Mouse (Mus musculus): ENCODE data around the gene Setd4. TPM values are rescaled to one million over a fixed set of nuclear protein-coding genes. Genes with fewer than 3 reads are reported as not detected.

Setd4 gene
- total and polyA plus RNA-seq, 3 experiments = 20.2 to 24.6 (median 23.0) TPM

DNA sequence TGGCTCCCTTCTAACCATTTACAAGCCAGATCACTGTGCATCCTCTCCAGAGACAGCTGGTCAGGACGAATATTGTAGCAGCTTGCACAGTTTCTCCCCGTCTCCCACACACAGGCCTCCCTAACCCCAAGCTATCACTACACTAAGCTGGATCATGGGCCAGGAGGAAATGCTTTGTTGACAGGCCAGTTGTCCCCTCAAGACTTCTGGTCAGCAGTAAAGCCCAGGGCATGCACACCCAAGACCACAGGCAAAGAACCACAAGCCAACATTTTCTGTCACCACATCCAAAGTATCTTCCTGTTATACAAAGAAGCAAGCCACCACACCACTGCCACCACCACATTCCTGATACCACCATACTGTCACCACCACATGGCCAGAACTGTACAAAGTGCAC is 55.8 kb downstream of the Setd4 start:
- in situ Hi-C loops (cut with MboI; ENCODE audit: low pct_ligation_motif_present, low pct_unique_long_range_greater_than_20kb, low sequenced_read_pairs) (no loop called here), dilution Hi-C loops (cut with MboI; ENCODE audit: extremely low pct_ligation_motif_present, extremely low pct_unique_long_range_greater_than_20kb, low sequenced_read_pairs) (no loop called here)
- Histone ChIP-seq H3K4me1 (ENCODE audit: control insufficient read depth in 1 of 2, insufficient read depth in 2 of 2) (peaks cover 11 to 22% of the 10 kb centered on the region in 2 experiments), H3K27me3 (replicated peaks) (no peaks in the 10 kb centered on the region), H3K9me3 (replicated peaks; ENCODE audit: low read length) (no peaks in the 10 kb centered on the region), H3K36me3 (replicated peaks in 1 of 2; ENCODE audit: control insufficient read depth in 1 of 2, insufficient read depth in 1 of 2, low read length in 1 of 2) (no peaks in the 10 kb centered on the region), H3K79me2 (replicated peaks; ENCODE audit: control insufficient read depth, extremely low read depth, insufficient read depth, poor library complexity, severe bottlenecking) (no peaks in the 10 kb centered on the region), H3K4me2 (ENCODE audit: insufficient read depth, low read depth, poor library complexity, severe bottlenecking) (no peak overlapping the region), H3K9ac (ENCODE audit: insufficient read depth, low read depth) (no peak overlapping the region), H3K27ac (ENCODE audit: insufficient read depth, low read depth) (no peak overlapping the region), H3K4me3 (replicated peaks in 1 of 3; ENCODE audit: low read depth in 2 of 3, low read length in 2 of 3, poor library complexity in 1 of 3) (no peak overlapping the region)
- TF ChIP-seq JUN (IDR thresholded peaks at IDR 0.05; ENCODE audit: insufficient read depth, low read depth, low read length) (no peak), TBP (conservative IDR thresholded peaks at IDR 0.05; ENCODE audit: low read depth, low read length) (no peak), PAX5 (IDR thresholded peaks at IDR 0.05; ENCODE audit: low read length) (no peak), CHD2 (IDR thresholded peaks at IDR 0.05; ENCODE audit: low read length) (no peak)
- no peak for DNase-seq (ENCODE audit: extremely low read depth)

DNA sequence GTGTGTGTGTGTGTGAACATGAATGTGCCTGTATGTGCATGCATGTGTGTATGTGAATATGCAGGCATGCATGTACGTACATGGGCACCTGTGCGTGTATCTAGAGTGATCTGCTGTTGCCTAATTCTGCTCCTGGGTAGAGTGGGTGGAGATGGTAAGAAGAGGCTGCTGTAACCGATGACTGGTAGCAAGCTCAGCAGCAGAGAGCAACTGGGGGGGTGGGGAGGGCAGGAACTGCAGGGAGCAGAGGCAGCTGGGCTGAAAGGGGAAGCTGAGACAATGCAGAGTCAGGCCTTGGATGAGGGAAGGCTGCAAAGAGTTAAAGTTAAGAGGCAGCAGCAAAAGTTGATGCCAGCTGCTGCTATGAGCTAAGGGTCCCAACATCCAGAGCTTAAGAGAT is 56.7 kb downstream of the Setd4 start:
- Histone ChIP-seq H3K9ac (ENCODE audit: insufficient read depth, low read depth) (no peak overlapping the region), H3K4me3 (replicated peaks in 1 of 3; ENCODE audit: low read depth in 2 of 3, low read length in 2 of 3, poor library complexity in 1 of 3) (no peak overlapping the region)
- DNase-seq (ENCODE audit: extremely low read depth) = peak; percentile 27

DNA sequence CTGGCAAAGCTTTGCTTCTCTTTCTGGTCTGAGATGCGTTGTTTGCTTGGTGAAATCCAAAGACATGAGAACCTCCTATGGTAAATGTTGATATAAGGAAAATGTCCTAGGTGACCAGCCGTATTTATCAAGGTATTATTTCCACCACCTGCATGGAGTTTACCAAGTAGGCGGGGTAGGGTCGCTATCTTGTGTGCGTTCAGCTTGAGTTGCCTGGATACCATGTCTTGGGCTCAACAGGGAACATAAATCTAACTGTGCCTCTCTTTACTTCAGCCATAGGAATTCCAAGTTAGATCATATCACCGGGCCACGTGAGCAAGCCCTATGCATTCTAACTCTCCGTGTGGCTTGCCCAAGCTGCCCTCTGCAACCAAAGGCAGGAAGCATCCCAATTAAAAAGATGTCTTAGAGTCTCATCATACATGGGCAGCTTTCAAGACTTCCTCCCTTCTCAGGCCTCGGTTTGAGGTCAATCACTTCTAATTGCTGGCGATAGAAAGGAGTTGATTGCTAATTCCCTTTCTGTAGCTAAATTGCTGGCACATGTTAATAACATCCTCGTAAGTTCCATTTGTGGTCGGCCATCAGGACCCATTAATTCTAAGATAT is 57.4 kb downstream of the Setd4 start:
- dilution Hi-C loops (cut with MboI; ENCODE audit: extremely low pct_ligation_motif_present, extremely low pct_unique_long_range_greater_than_20kb, low sequenced_read_pairs) = no loop called here
- Histone ChIP-seq H3K79me2 (replicated peaks; ENCODE audit: control insufficient read depth, extremely low read depth, insufficient read depth, poor library complexity, severe bottlenecking) (no peaks in the 10 kb centered on the region), H3K4me2 (ENCODE audit: insufficient read depth, low read depth, poor library complexity, severe bottlenecking) (no peak overlapping the region), H3K27me3 (replicated peaks) (no peaks in the 10 kb centered on the region), H3K9me3 (replicated peaks; ENCODE audit: low read length) (no peaks in the 10 kb centered on the region), H3K27ac (ENCODE audit: insufficient read depth, low read depth) (no peak overlapping the region), H3K36me3 (replicated peaks in 1 of 2; ENCODE audit: control insufficient read depth in 1 of 2, insufficient read depth in 1 of 2, low read length in 1 of 2) (no peaks in the 10 kb centered on the region), H3K4me1 (ENCODE audit: control insufficient read depth in 1 of 2, insufficient read depth in 2 of 2) (peaks cover 5 to 11% of the 10 kb centered on the region in 2 experiments; a peak in 3 of 4 replicates), H3K4me3 (replicated peaks in 1 of 3; ENCODE audit: low read depth in 2 of 3, low read length in 2 of 3, poor library complexity in 1 of 3) (no peak overlapping the region), H3K9ac (ENCODE audit: insufficient read depth, low read depth) (no peak overlapping the region)
- in situ Hi-C loops (cut with MboI; ENCODE audit: low pct_ligation_motif_present, low pct_unique_long_range_greater_than_20kb, low sequenced_read_pairs) = no loop called here
- TF ChIP-seq CHD2 (IDR thresholded peaks at IDR 0.05; ENCODE audit: low read length) (no peak), TCF12 (IDR thresholded peaks at IDR 0.05; ENCODE audit: low read depth, low read length) (no peak), ETS1 (conservative IDR thresholded peaks at IDR 0.05; ENCODE audit: low read depth, low read length) (no peak), BHLHE40 (IDR thresholded peaks at IDR 0.05; ENCODE audit: low read depth, low read length) (no peak), MAFK (IDR thresholded peaks at IDR 0.05; ENCODE audit: insufficient replicate concordance, low read length) (no peak), USF1 (IDR thresholded peaks at IDR 0.05; ENCODE audit: low read depth, low read length) (no peak), ZC3H11A (IDR thresholded peaks at IDR 0.05; ENCODE audit: low read depth, low read length) (no peak), SMC3 (IDR thresholded peaks at IDR 0.05; ENCODE audit: low read depth, low read length) (no peak), EP300 (IDR thresholded peaks at IDR 0.05; ENCODE audit: low read length) (no peak), ZKSCAN1 (IDR thresholded peaks at IDR 0.05; ENCODE audit: borderline replicate concordance, low read depth, low read length) (no peak), IRF4 (IDR thresholded peaks at IDR 0.05; ENCODE audit: low read depth, low read length) (no peak), JUND (conservative IDR thresholded peaks at IDR 0.05; ENCODE audit: low read depth, low read length) (no peak), GABPA (IDR thresholded peaks at IDR 0.05; ENCODE audit: insufficient replicate concordance, low read depth, low read length) (no peak), SIN3A (IDR thresholded peaks at IDR 0.05; ENCODE audit: low read length) (no peak), MYC (IDR thresholded peaks at IDR 0.05; ENCODE audit: low read depth, low read length) (no peak), NELFE (IDR thresholded peaks at IDR 0.05; ENCODE audit: low read depth, low read length) (no peak)
- DNase-seq (ENCODE audit: extremely low read depth) = no peak

More for the DNA sequence above, 56.7 kb downstream of the Setd4 start:
- Histone ChIP-seq H3K4me1 (ENCODE audit: control insufficient read depth in 1 of 2, insufficient read depth in 2 of 2) (peaks cover 5 to 13% of the 10 kb centered on the region in 2 experiments; a peak in 3 of 4 replicates), H3K27me3 (replicated peaks) (no peaks in the 10 kb centered on the region), H3K36me3 (replicated peaks in 1 of 2; ENCODE audit: control insufficient read depth in 1 of 2, insufficient read depth in 1 of 2, low read length in 1 of 2) (no peaks in the 10 kb centered on the region), H3K4me2 (ENCODE audit: insufficient read depth, low read depth, poor library complexity, severe bottlenecking) (no peak overlapping the region), H3K9me3 (replicated peaks; ENCODE audit: low read length) (no peaks in the 10 kb centered on the region), H3K79me2 (replicated peaks; ENCODE audit: control insufficient read depth, extremely low read depth, insufficient read depth, poor library complexity, severe bottlenecking) (no peaks in the 10 kb centered on the region), H3K27ac (ENCODE audit: insufficient read depth, low read depth) (no peak overlapping the region)
- in situ Hi-C loops (cut with MboI; ENCODE audit: low pct_ligation_motif_present, low pct_unique_long_range_greater_than_20kb, low sequenced_read_pairs) = no loop called here
- 0 out of 2 replicates have a peak, but pooled peaks have one; percentile 7 for TF ChIP-seq IRF4 (IDR thresholded peaks at IDR 0.05; ENCODE audit: low read depth, low read length)
- no peak for TF ChIP-seq NELFE (IDR thresholded peaks at IDR 0.05; ENCODE audit: low read depth, low read length)
- dilution Hi-C loops (cut with MboI; ENCODE audit: extremely low pct_ligation_motif_present, extremely low pct_unique_long_range_greater_than_20kb, low sequenced_read_pairs) = no loop called here

All from CH12.LX (cell line).